ENCODE assay signal across 25 mouse cellular contexts in the genomic region with DNA sequence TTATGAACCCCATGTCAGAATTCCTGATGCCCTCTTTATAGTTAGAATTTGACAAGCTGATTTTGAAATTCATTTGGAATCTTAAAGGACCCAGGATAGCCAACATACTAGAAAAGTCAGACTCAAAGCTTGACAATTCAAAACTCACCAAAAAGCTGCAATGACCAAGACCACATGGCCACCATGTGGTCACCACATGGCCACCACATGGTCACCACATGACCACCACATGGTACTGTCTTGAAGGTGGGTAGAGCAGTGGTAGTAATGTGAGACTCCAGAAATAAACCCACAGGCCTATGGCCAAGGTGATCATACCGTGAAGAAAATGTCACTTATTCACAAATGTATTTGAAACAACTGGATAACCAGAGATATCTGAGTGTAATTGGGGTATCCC. TPM values are rescaled to one million over a fixed set of nuclear protein-coding genes. Genes with fewer than 3 reads are reported as not detected.
DNase-seq lines count a peak whose midpoint lies in the region; TF ChIP-seq lines count a peak whose summit lies in the region.
"Had no signal": no experiment of that assay in that cellular context is flagged by ENCODE, and none has a peak within 500 bp of the region (broad histone marks: within the 10 kb centered on the region; RNA-seq: fewer than 3 reads in every experiment).

No protein-coding gene starts in this region.

- H3K9me3 ChIP-seq in CH12.LX (replicated peaks; ENCODE audit: low read length), result no peaks in the 10 kb centered on the region
- no peaks in the 10 kb centered on the region for H3K9me3 ChIP-seq in limb, embryonic 10.5 days (replicated peaks)
- H3K9me3 ChIP-seq: forebrain, embryonic 10.5 days; forebrain, embryonic 13.5 days; heart, embryonic 12.5 days; heart, embryonic 15.5 days; hindbrain, embryonic 10.5 days; hindbrain, embryonic 13.5 days; intestine, embryonic 15.5 days had no signal

- no peak for TF ChIP-seq RAD21 in CH12.LX (IDR thresholded peaks at IDR 0.05; ENCODE audit: low read depth, low read length)

- no peak overlapping the region for H3K4me3 ChIP-seq in CH12.LX (replicated peaks in 1 of 3; ENCODE audit: low read depth in 2 of 3, low read length in 2 of 3, poor library complexity in 1 of 3)
- H3K4me3 ChIP-seq in limb, embryonic 10.5 days, result no peak overlapping the region
- H3K4me3 ChIP-seq: forebrain, embryonic 10.5 days; forebrain, embryonic 13.5 days; heart, embryonic 12.5 days; heart, embryonic 15.5 days; hindbrain, embryonic 10.5 days; hindbrain, embryonic 13.5 days; intestine, embryonic 15.5 days had no signal

- in situ Hi-C loops in CH12.LX (cut with MboI; ENCODE audit: low pct_ligation_motif_present, low pct_unique_long_range_greater_than_20kb, low sequenced_read_pairs), result no loop called here

- dilution Hi-C loops in CH12.LX (cut with MboI; ENCODE audit: extremely low pct_ligation_motif_present, extremely low pct_unique_long_range_greater_than_20kb, low sequenced_read_pairs), result no loop called here

- no peaks in the 10 kb centered on the region for H3K27me3 ChIP-seq in CH12.LX (replicated peaks)
- H3K27me3 ChIP-seq in limb, embryonic 10.5 days (ENCODE audit: low read depth, poor library complexity, severe bottlenecking), result no peaks in the 10 kb centered on the region
- H3K27me3 ChIP-seq: forebrain, embryonic 13.5 days; heart, embryonic 12.5 days; heart, embryonic 15.5 days; hindbrain, embryonic 13.5 days; intestine, embryonic 15.5 days had no signal

- 76% methylated on average over 1 of the region's 1 CpGs for WGBS in limb, embryonic 10.5 days

- no peak for TF ChIP-seq CTCF in CH12.LX (conservative IDR thresholded peaks at IDR 0.05 in 1 of 2, IDR thresholded peaks at IDR 0.05 in 1 of 2; ENCODE audit: low read depth in 2 of 2, low read length in 2 of 2)

- TF ChIP-seq POLR2A in CH12.LX (IDR thresholded peaks at IDR 0.05; ENCODE audit: low read depth, low read length), result no peak

- no peak overlapping the region for H3K4me2 ChIP-seq in CH12.LX (ENCODE audit: insufficient read depth, low read depth, poor library complexity, severe bottlenecking)
- H3K4me2 ChIP-seq: forebrain, embryonic 13.5 days; heart, embryonic 12.5 days; heart, embryonic 15.5 days; hindbrain, embryonic 13.5 days; intestine, embryonic 15.5 days had no signal

- TF ChIP-seq EP300 in CH12.LX (IDR thresholded peaks at IDR 0.05; ENCODE audit: low read length), result no peak

- no peak overlapping the region for H3K27ac ChIP-seq in CH12.LX (ENCODE audit: insufficient read depth, low read depth)
- no peak overlapping the region for H3K27ac ChIP-seq in limb, embryonic 10.5 days
- H3K27ac ChIP-seq: forebrain, embryonic 10.5 days; forebrain, embryonic 13.5 days; heart, embryonic 15.5 days; hindbrain, embryonic 10.5 days; hindbrain, embryonic 13.5 days; intestine, embryonic 15.5 days had no signal

- H3K36me3 ChIP-seq in CH12.LX (replicated peaks in 1 of 2; ENCODE audit: control insufficient read depth in 1 of 2, insufficient read depth in 1 of 2, low read length in 1 of 2), result peaks cover 0 to 10% of the 10 kb centered on the region in 2 experiments
- H3K36me3 ChIP-seq in limb, embryonic 10.5 days, result no peaks in the 10 kb centered on the region
- H3K36me3 ChIP-seq: G1E; heart, embryonic 12.5 days; heart, embryonic 15.5 days; hindbrain, embryonic 10.5 days; intestine, embryonic 15.5 days had no signal

- no peaks in the 10 kb centered on the region for H3K79me2 ChIP-seq in CH12.LX (replicated peaks; ENCODE audit: control insufficient read depth, extremely low read depth, insufficient read depth, poor library complexity, severe bottlenecking)

- intact Hi-C loops in gastrocnemius, postnatal 36 days (cut with DNase I), result no loop called here

- peak; percentile 21 for DNase-seq in 3T3-L1 (ENCODE audit: low read depth, low spot score)
- no peak for DNase-seq in CH12.LX (ENCODE audit: extremely low read depth)
- DNase-seq in limb, embryonic 10.5 days (ENCODE audit: low spot score), result peak; percentile 48
- DNase-seq in gastrocnemius, postnatal 36 days, result no peak
- no peak for DNase-seq in heart, adult 18-20 months
- no peak for DNase-seq in thymus, adult 18-20 months
- DNase-seq: adrenal gland, postnatal 10 days; adrenal gland, postnatal 36 days; cerebellum, adult 18-20 months; cerebellum, adult 9-10 months; cerebellum, postnatal 14 days; embryo, embryonic 11 days; gastrocnemius, postnatal 10 days; heart, adult 11 months; heart, postnatal 10 days; heart, postnatal 36 days; kidney, adult 18-20 months had no signal

- no peak overlapping the region for H3K9ac ChIP-seq in CH12.LX (ENCODE audit: insufficient read depth, low read depth)
- H3K9ac ChIP-seq: forebrain, embryonic 13.5 days; heart, embryonic 12.5 days; heart, embryonic 15.5 days; hindbrain, embryonic 13.5 days; intestine, embryonic 15.5 days had no signal

- H3K4me1 ChIP-seq in CH12.LX (ENCODE audit: control insufficient read depth in 1 of 2, insufficient read depth in 2 of 2), result peaks cover 4 to 14% of the 10 kb centered on the region in 2 experiments; a peak in 2 of 4 replicates
- H3K4me1 ChIP-seq in limb, embryonic 10.5 days, result no peaks in the 10 kb centered on the region
- H3K4me1 ChIP-seq: intestine, embryonic 15.5 days had no signal

TF ChIP-seq in CH12.LX, 34 proteins besides CTCF, POLR2A, EP300 and RAD21:
- TF ChIP-seq IRF4 (IDR thresholded peaks at IDR 0.05; ENCODE audit: low read depth, low read length) (no peak), MXI1 (IDR thresholded peaks at IDR 0.05; ENCODE audit: low read depth, low read length) (no peak), MAX (IDR thresholded peaks at IDR 0.05; ENCODE audit: low read length) (0 out of 2 replicates have a peak, but pooled peaks have one; percentile 15), BHLHE40 (IDR thresholded peaks at IDR 0.05; ENCODE audit: low read depth, low read length) (no peak), MYC (IDR thresholded peaks at IDR 0.05; ENCODE audit: low read depth, low read length) (peak; percentile 19; the same call in 1 of the 2 replicates), NRF1 (IDR thresholded peaks at IDR 0.05; ENCODE audit: low read depth, low read length) (no peak), SIN3A (IDR thresholded peaks at IDR 0.05; ENCODE audit: low read length) (no peak), TCF12 (IDR thresholded peaks at IDR 0.05; ENCODE audit: low read depth, low read length) (no peak)

RNA-seq across cellular contexts. Expression of gene Gnao1, which starts 48.5 kb away (rescaled TPM):
- 2.0 and 3.5 TPM in 2 replicates for total RNA-seq in CH12.LX (2012; rRNA removed)
- 0.89 and 1.1 TPM in 2 replicates for total RNA-seq in CH12.LX (2014; rRNA removed)
- polyA plus RNA-seq in CH12.LX (2012; ENCODE audit: insufficient read length, low read depth), result 10.6 and 13.5 TPM in 2 replicates
- polyA plus RNA-seq in limb, embryonic 10.5 days (2016; fragmentation: Nextera tagmentation; extraction: Ambion mirVana), result 0.54 and 1.2 TPM in 2 replicates
- total RNA-seq in gastrocnemius, postnatal 36 days (2021), result 1 to 10 TPM; 7.0 to 9.8 TPM
- 10 to 100 TPM; 20.7 to 21.7 TPM for total RNA-seq in heart, adult 18-20 months (2021)
- polyA plus RNA-seq: G1E had no signal

Comparison
In these comparisons a context has a peak if more than half of its experiments do, and no peak if none do; other contexts are left out.
1. DNase-seq: peak in 3T3-L1 (single experiment) and limb, embryonic 10.5 days (single experiment); none in CH12.LX (single experiment), gastrocnemius, postnatal 36 days (0 of 2), heart, adult 18-20 months (0 of 2) and thymus, adult 18-20 months (0 of 2).